Mouse (Mus musculus) lung, embryonic 14.5 days (tissue): ENCODE measurements around the gene Olfr378. TPM values are rescaled to one million over a fixed set of nuclear protein-coding genes. Genes with fewer than 3 reads are reported as not detected.
A peak's percentile ranks its signal among the peaks of the same experiment; 100 is the strongest.

ENCODE experiments used
- ATAC-seq: fragments of 200-750 bp; cut with Nextera tagmentation; 2 replicates; pipeline ENCODE4 v1.8.0; 2017; ENCODE audit warnings: mild to moderate bottlenecking, moderate TSS enrichment, moderate library complexity; ENCODE audit not compliant: insufficient read depth
- DNase-seq: peaks from one replicate; pipeline ENCODE4 v3.0.0-alpha.2; 2015
- H3K27ac ChIP-seq: fragments of 300-500 bp; sonication (generic); 2 replicates; pipeline ENCODE4 v1.5.1; 2014; ENCODE audit warnings: low read depth, mild to moderate bottlenecking, moderate library complexity
- H3K27me3 ChIP-seq: fragments of 300-500 bp; sonication (generic); 2 replicates; pipeline ENCODE4 v1.6.1; 2014; ENCODE audit warnings: low read length, control low read depth; ENCODE audit not compliant: insufficient read depth
- H3K36me3 ChIP-seq: fragments of 300-500 bp; sonication (generic); 2 replicates; pipeline ENCODE4 v1.6.1; 2014; ENCODE audit warnings: control low read depth; ENCODE audit not compliant: insufficient read depth
- H3K4me1 ChIP-seq: fragments of 300-500 bp; sonication (generic); 2 replicates; pipeline ENCODE4 v1.6.1; 2014; ENCODE audit warnings: antibody characterized with exemption, control low read depth; ENCODE audit not compliant: insufficient read depth
- H3K4me2 ChIP-seq: fragments of 300-500 bp; sonication (generic); 2 replicates; pipeline ENCODE4 v1.6.1; 2014; ENCODE audit warnings: mild to moderate bottlenecking
- H3K4me3 ChIP-seq: fragments of 300-500 bp; sonication (generic); 2 replicates; pipeline ENCODE4 v1.5.1; 2014; ENCODE audit warnings: low read depth, low read length
- H3K9ac ChIP-seq: fragments of 300-500 bp; sonication (generic); 2 replicates; pipeline ENCODE4 v1.6.1; 2014
- H3K9me3 ChIP-seq: fragments of 300-500 bp; sonication (generic); 2 replicates; pipeline ENCODE4 v1.6.1; 2016; ENCODE audit warnings: low read depth, low read length, control low read depth
- CTCF ChIP-seq: IDR thresholded peaks from 2 replicates; pipeline ENCODE4 v1.5.1; 2016; ENCODE audit warnings: antibody characterized with exemption, low read depth
- WGBS: fragments of 180-500 bp; shearing (Covaris S2); extraction: QIAGEN DNeasy Blood & Tissue Kit; methylation state at CpG from one replicate; pipeline ENCODE4 v1.1.7; 2014; 5-methylcytosine and 5-hydroxymethylcytosine counted together
- polyA plus RNA-seq: library from polyadenylated mRNA; unstranded; fragments of >200 nt; fragmentation: Nextera tagmentation; extraction: Ambion mirVana; gene quantifications from 2 replicates; pipeline ENCODE4 v1.2.1, GENCODE M21; 2014

Gene Olfr378
- not detected in 2 replicates for polyA plus RNA-seq

DNA sequence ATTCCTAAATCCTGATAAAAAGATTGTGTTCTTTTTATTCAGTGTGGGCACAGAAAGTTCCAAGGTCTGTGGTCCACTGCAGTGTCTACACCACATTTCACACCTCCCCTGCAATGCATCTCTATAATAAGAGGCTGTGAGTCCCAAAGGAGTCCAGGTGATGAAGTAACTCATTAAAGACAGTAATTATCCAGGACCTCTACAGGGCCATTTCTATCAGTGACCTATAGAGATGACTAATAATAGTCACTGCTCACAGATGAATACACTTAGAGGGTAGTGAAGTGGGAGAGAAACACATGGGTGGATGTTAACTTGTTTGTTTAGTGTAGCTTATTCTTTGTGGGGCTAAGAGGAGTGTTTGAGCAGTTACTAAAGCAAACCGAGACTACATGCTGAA is at the start of gene Olfr378:
Gene Olfr378 (minus strand): TSS at position 101 of the 400 bp plus-strand sequence.
- no peak for TF ChIP-seq CTCF
- ATAC-seq (no peak), DNase-seq (no peak)
- WGBS, result 88% methylated on average over 1 of the region's 1 CpGs
- Histone ChIP-seq H3K4me1 (no peaks in the 10 kb centered on the region), H3K9ac (no peak within 1 kb of the TSS), H3K36me3 (no peaks in the 10 kb centered on the region), H3K4me2 (no peak within 1 kb of the TSS), H3K27ac (no peak within 1 kb of the TSS), H3K27me3 (no peaks in the 10 kb centered on the region), H3K9me3 (no peaks in the 10 kb centered on the region), H3K4me3 (no peak within 1 kb of the TSS)

DNA sequence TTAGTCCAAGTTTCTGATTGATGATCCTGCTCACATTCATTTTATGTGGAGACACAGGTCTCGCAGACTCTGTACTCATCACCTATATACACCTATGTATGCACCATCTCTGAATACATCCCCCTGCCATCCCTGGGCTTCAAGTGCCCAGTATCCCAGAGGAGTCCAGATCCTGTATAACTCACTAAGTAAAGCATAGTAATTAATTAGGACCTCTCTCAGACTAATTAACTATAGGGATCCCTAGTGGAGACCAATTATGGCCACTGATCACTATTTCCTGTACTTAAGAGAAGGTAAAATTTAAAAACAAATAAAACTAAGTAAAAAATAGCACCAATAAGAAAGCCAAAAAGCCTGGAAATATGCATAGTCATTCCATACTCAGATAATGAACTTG is 29.1 kb upstream of the Olfr378 start, which contains the start of gene Olfr380:
Gene Olfr380 (minus strand): TSS at position 101 of the 400 bp plus-strand sequence.
- no peaks in the 10 kb centered on the region for H3K27me3 ChIP-seq
- DNase-seq, result no peak
- ATAC-seq, result no peak
- no peak within 1 kb of the TSS for H3K4me2 ChIP-seq
- H3K9ac ChIP-seq, result no peak within 1 kb of the TSS
- no peak within 1 kb of the TSS for H3K4me3 ChIP-seq
- WGBS, result 82% methylated on average over 1 of the region's 1 CpGs
- H3K4me1 ChIP-seq, result no peaks in the 10 kb centered on the region
- no peaks in the 10 kb centered on the region for H3K36me3 ChIP-seq
- no peaks in the 10 kb centered on the region for H3K9me3 ChIP-seq
- no peak for TF ChIP-seq CTCF
- H3K27ac ChIP-seq, result no peak within 1 kb of the TSS

DNA sequence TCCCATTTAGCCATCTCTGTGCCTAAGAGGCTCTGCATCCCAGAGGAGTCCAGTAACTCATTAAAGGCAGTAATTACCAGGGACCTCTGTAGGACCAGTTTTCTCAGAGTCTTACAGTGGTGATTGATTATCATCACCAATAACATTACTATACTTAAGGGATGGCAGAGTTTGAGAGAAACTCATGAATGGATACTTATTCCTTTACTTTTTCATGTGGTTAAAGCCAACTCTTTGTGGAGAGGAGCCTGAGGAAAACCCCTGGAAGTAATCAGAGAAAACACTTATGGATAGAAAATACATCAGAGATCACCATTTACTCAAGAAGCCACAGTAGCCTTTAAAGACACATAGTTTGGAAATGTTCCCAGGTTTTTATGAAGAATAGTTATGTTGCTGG is 28.8 kb downstream of the Olfr378 start, which contains the start of gene Olfr1:
Gene Olfr1 (minus strand): TSS at position 101 of the 400 bp plus-strand sequence.
- Histone ChIP-seq H3K27ac (no peak within 1 kb of the TSS), H3K4me2 (no peak within 1 kb of the TSS), H3K9me3 (no peaks in the 10 kb centered on the region), H3K27me3 (no peaks in the 10 kb centered on the region), H3K4me3 (no peak within 1 kb of the TSS), H3K36me3 (no peaks in the 10 kb centered on the region), H3K4me1 (no peaks in the 10 kb centered on the region), H3K9ac (no peak within 1 kb of the TSS)
- ATAC-seq, result no peak
- no peak for TF ChIP-seq CTCF
- no peak for DNase-seq

DNA sequence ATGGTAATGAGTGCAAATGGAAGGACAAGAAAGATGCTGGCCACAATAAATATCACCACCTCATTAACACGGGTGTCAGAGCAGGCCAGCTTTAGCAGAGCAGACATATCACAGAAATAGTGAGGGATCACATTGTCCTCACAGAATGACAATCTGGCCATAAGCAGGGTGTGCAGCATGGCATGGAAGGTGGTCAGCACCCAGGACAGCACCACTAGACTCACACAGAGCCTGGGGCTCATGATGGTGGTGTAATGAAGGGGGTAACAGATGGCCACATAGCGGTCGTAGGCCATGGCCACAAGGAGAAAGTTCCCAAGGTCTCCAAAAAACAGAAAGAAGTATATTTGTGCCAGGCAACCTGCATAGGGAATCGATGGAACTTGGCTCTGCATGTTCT is 32.9 kb downstream of the Olfr378 start:
- Histone ChIP-seq H3K4me2 (no peak overlapping the region), H3K36me3 (no peaks in the 10 kb centered on the region), H3K27ac (no peak overlapping the region), H3K4me3 (no peak overlapping the region), H3K4me1 (no peaks in the 10 kb centered on the region), H3K9me3 (no peaks in the 10 kb centered on the region), H3K27me3 (no peaks in the 10 kb centered on the region), H3K9ac (no peak overlapping the region)
- DNase-seq, result peak; percentile 16
- TF ChIP-seq CTCF, result no peak
- ATAC-seq, result no peak
- WGBS, result 59% methylated on average over 4 of the region's 4 CpGs

Other genes with a start within 250 kb of the Olfr378 start
- 11.4 and 12.7 TPM in 2 replicates for gene Ctns, start 229.4 kb downstream of the Olfr378 start, polyA plus RNA-seq
- 0.93 and 1.3 TPM in 2 replicates for gene Shpk, start 229.0 kb downstream of the Olfr378 start, polyA plus RNA-seq
- not detected in 2 replicates for gene Trpv1, start 194.2 kb downstream of the Olfr378 start, polyA plus RNA-seq
- 0.09 and 0.18 TPM in 2 replicates for gene Trpv3, start 161.1 kb downstream of the Olfr378 start, polyA plus RNA-seq
- gene Aspa, start 98.9 kb downstream of the Olfr378 start, polyA plus RNA-seq, result 0.50 and 0.70 TPM in 2 replicates
- gene Gm49340, start 98.7 kb downstream of the Olfr378 start, polyA plus RNA-seq, result not detected in 2 replicates
- not detected in 2 replicates for gene Spata22, start 98.7 kb downstream of the Olfr378 start, polyA plus RNA-seq
- not detected in 2 replicates for gene Olfr20, start 77.7 kb downstream of the Olfr378 start, polyA plus RNA-seq
- gene Olfr376, start 57.2 kb downstream of the Olfr378 start, polyA plus RNA-seq, result not detected in 2 replicates
- gene Olfr1, start 28.9 kb downstream of the Olfr378 start, polyA plus RNA-seq, result not detected in 2 replicates
- gene Olfr380, start 29.0 kb upstream of the Olfr378 start, polyA plus RNA-seq, result not detected in 2 replicates
- gene Olfr381, start 63.1 kb upstream of the Olfr378 start, polyA plus RNA-seq, result not detected in 2 replicates
- not detected in 2 replicates for gene Olfr382, start 88.7 kb upstream of the Olfr378 start, polyA plus RNA-seq
- gene Olfr385, start 164.5 kb upstream of the Olfr378 start, polyA plus RNA-seq, result not detected in 2 replicates
- not detected in 2 replicates for gene Olfr384, start 170.1 kb upstream of the Olfr378 start, polyA plus RNA-seq